Mouse (Mus musculus) heart, adult 2 months (tissue): ENCODE measurements around the gene Disp2. TPM values are rescaled to one million over a fixed set of nuclear protein-coding genes. Genes with fewer than 3 reads are reported as not detected.
A peak's percentile ranks its signal among the peaks of the same experiment; 100 is the strongest.

Experiments
- DNase-seq, 2 experiments: peaks; one replicate each; pipeline ENCODE4 v3.0.0; 2021
- H3K27ac ChIP-seq: fragments of 200-600 bp; 2 replicates; pipeline ENCODE4 v1.8.1; 2022
- H3K27me3 ChIP-seq: fragments of 200-500 bp; 2 replicates; pipeline ENCODE4 v1.6.1; 2012; ENCODE audit warnings: mild to moderate bottlenecking, low read length, inconsistent platforms, mixed read lengths; ENCODE audit not compliant: control insufficient read depth, insufficient read depth
- H3K36me3 ChIP-seq: fragments of 200-500 bp; 2 replicates; pipeline ENCODE4 v1.6.1; 2012; ENCODE audit warnings: low read length, inconsistent platforms; ENCODE audit not compliant: control insufficient read depth, insufficient read depth
- H3K4me1 ChIP-seq: fragments of 200-500 bp; 2 replicates; pipeline ENCODE4 v1.6.1; 2011; ENCODE audit warnings: low read length; ENCODE audit not compliant: control insufficient read depth, insufficient read depth
- H3K4me3 ChIP-seq: fragments of 200-600 bp; 2 replicates; pipeline ENCODE4 v1.8.1; 2022
- H3K79me2 ChIP-seq: fragments of 200-500 bp; replicated peaks from 2 replicates; pipeline ENCODE4 v1.6.1; 2012; ENCODE audit warnings: mild to moderate bottlenecking, inconsistent platforms, low read length, moderate library complexity, mixed read lengths; ENCODE audit not compliant: control insufficient read depth, insufficient read depth
- H3K9ac ChIP-seq: fragments of 200-500 bp; 2 replicates; pipeline ENCODE4 v1.6.1; 2012; ENCODE audit warnings: low read depth, mild to moderate bottlenecking, control low read depth, inconsistent platforms, low read length, mixed read lengths
- CTCF ChIP-seq: fragments of 200-600 bp; IDR thresholded peaks from 2 replicates; pipeline ENCODE4 v1.8.1; 2022; ENCODE audit warnings: antibody characterized with exemption, mild to moderate bottlenecking, moderate library complexity
- EP300 ChIP-seq: fragments of 200-500 bp; IDR thresholded peaks from 2 replicates; pipeline ENCODE4 v1.6.1; 2011; ENCODE audit warnings: low read depth, low read length, control low read depth; ENCODE audit not compliant: insufficient read depth
- POLR2A ChIP-seq: fragments of 200-500 bp; IDR thresholded peaks from 2 replicates; pipeline ENCODE4 v1.6.1; 2011; ENCODE audit warnings: mild to moderate bottlenecking, low read depth, low read length, control low read depth; ENCODE audit not compliant: insufficient read depth
- WGBS: fragments of 180-500 bp; shearing (Covaris S2); methylation state at CpG from one replicate; pipeline ENCODE4 v1.1.7; 2018; 5-methylcytosine and 5-hydroxymethylcytosine counted together
- intact Hi-C: fragments of 180-260 bp; cut with DNase I; formaldehyde crosslinking; loops from one replicate; pipeline ENCODE4 v1.15.1; 2025
- polyA plus RNA-seq: library from polyadenylated mRNA; depleted of rRNA; stranded (reverse); fragments of >200 nt; gene quantifications from 2 replicates; pipeline ENCODE4 v1.2.3, GENCODE M21; 2012
- total RNA-seq, 2 experiments: library from RNA; stranded (reverse); gene quantifications; 2 replicates each; pipeline ENCODE4 v1.2.3; 2021

Gene Disp2
- total and polyA plus RNA-seq, 3 experiments = 0.11 to 0.39 TPM; not detected in 1

GRCm38 (mm10) chr2:118813981-118814836 is 34.7 kb downstream of the Disp2 start, which contains the start of gene Knstrn:
Gene Knstrn, plus strand, starts transcription at chr2:118814003.
- peak; percentile 91 for DNase-seq
- Histone ChIP-seq H3K36me3 (no peaks in the 10 kb centered on the region), H3K4me3 (peak within 1 kb of the TSS; percentile 67), H3K27ac (no peak within 1 kb of the TSS; the same call in 1 of the 2 replicates), H3K79me2 (no peaks in the 10 kb centered on the region), H3K4me1 (peaks cover 2% of the 10 kb centered on the region), H3K27me3 (no peaks in the 10 kb centered on the region), H3K9ac (peak within 1 kb of the TSS; percentile 58)
- intact Hi-C loops = loop anchor here (5.0 to 10.0 kb wide), 3 partner anchors 48 to 161 kb away; partner anchors contain the start of gene Ivd
- WGBS = under 1% methylated on average over 49 of the region's 49 CpGs
- no peak for TF ChIP-seq EP300

DNA sequence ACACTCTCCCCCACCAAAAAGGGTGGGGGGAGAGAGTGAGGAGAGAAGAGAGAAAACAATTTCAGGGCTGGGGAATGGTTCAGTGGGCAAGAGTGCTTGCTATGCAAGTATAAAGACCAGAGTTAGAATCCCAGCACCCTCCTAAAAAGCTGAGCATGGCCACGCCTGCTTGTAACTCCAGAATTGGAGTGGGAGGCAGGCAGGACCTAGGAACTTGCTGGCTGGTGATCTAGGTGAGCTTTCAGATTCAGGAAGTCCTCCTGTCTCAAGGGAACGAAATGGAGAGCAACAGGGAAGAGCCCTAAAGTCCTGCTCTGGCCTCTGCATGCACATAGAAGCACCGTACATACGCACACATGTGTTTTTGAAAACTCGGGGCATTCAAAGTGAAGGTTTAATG is 43.3 kb downstream of the Disp2 start:
- Histone ChIP-seq H3K4me3 (no peak overlapping the region), H3K4me1 (no peaks in the 10 kb centered on the region), H3K79me2 (no peaks in the 10 kb centered on the region), H3K9ac (no peak overlapping the region), H3K27me3 (no peaks in the 10 kb centered on the region), H3K36me3 (no peaks in the 10 kb centered on the region), H3K27ac (no peak overlapping the region)
- intact Hi-C loops = no loop called here
- TF ChIP-seq CTCF = no peak
- no peak for TF ChIP-seq POLR2A
- WGBS = 86% methylated on average over 5 of the region's 5 CpGs
- no peak for DNase-seq

DNA sequence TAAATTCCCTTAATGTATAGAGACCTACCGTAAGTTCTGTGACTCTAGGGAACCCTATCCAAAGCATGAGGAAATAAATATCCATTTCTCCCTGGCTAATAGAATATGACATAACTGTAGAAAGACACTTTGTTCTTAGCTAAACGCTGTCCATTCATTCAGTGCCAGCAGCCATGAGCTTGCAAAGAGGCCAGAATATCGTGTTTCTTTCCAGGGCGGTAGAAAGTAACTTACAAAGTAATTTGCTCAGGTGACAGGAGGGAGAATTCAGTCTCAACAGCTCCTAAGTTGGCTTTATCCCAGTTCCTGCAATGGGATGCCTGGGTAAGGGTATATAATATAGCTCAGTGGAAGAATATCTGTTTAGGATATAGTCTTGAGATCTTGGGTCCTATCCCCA is 44.9 kb downstream of the Disp2 start:
- WGBS = 94% methylated on average over 4 of the region's 4 CpGs
- no peaks in the 10 kb centered on the region for H3K27me3 ChIP-seq
- H3K36me3 ChIP-seq = no peaks in the 10 kb centered on the region
- H3K4me3 ChIP-seq = no peak overlapping the region
- H3K9ac ChIP-seq = no peak overlapping the region
- intact Hi-C loops = no loop called here
- no peak for DNase-seq
- TF ChIP-seq POLR2A = no peak
- H3K27ac ChIP-seq = no peak overlapping the region
- no peaks in the 10 kb centered on the region for H3K4me1 ChIP-seq
- no peaks in the 10 kb centered on the region for H3K79me2 ChIP-seq

- 75% methylated on average over 5 of the region's 5 CpGs for WGBS
- intact Hi-C loops = no loop called here
- H3K36me3 ChIP-seq = no peaks in the 10 kb centered on the region
These were observed 49.6 kb downstream of the Disp2 start for GRCm38 (mm10) chr2:118829096-118829495.

GRCm38 (mm10) chr2:118834061-118834460 is 54.5 kb downstream of the Disp2 start:
- H3K36me3 ChIP-seq = no peaks in the 10 kb centered on the region
- no peak for DNase-seq
- TF ChIP-seq POLR2A (no peak), CTCF (no peak), EP300 (no peak)
- H3K27me3 ChIP-seq = no peaks in the 10 kb centered on the region
- no peaks in the 10 kb centered on the region for H3K4me1 ChIP-seq
- 85% methylated on average over 6 of the region's 6 CpGs for WGBS
- no peak overlapping the region for H3K27ac ChIP-seq
- intact Hi-C loops = no loop called here
- H3K9ac ChIP-seq = no peak overlapping the region
- H3K4me3 ChIP-seq = no peak overlapping the region
- H3K79me2 ChIP-seq = no peaks in the 10 kb centered on the region

More at GRCm38 (mm10) chr2:118829096-118829495, 49.6 kb downstream of the Disp2 start:
- Histone ChIP-seq H3K4me1 (no peaks in the 10 kb centered on the region), H3K4me3 (no peak overlapping the region), H3K9ac (no peak overlapping the region), H3K27ac (no peak overlapping the region), H3K27me3 (no peaks in the 10 kb centered on the region), H3K79me2 (no peaks in the 10 kb centered on the region)
- DNase-seq = no peak
- no peak for TF ChIP-seq POLR2A

- H3K79me2 ChIP-seq = no peaks in the 10 kb centered on the region
- H3K4me1 ChIP-seq = no peaks in the 10 kb centered on the region
- H3K27ac ChIP-seq = no peak overlapping the region
- H3K4me3 ChIP-seq = no peak overlapping the region
- no peak overlapping the region for H3K9ac ChIP-seq
- TF ChIP-seq POLR2A = no peak
- no peak for TF ChIP-seq CTCF
- TF ChIP-seq EP300 = no peak
- H3K36me3 ChIP-seq = no peaks in the 10 kb centered on the region
- no peak for DNase-seq
- no peaks in the 10 kb centered on the region for H3K27me3 ChIP-seq
- 58% methylated on average over 6 of the region's 6 CpGs for WGBS
- intact Hi-C loops = no loop called here
These were observed 55.6 kb downstream of the Disp2 start for GRCm38 (mm10) chr2:118835115-118835514.
